Mouse (Mus musculus) E14TG2a.4 (cell line): Measurements from ENCODE around the gene Lhcgr.

Experiments
- CTCF ChIP-seq: conservative IDR thresholded peaks from 2 replicates; pipeline ENCODE4 v1.5.1; 2014; ENCODE audit warnings: low read length
- NANOG ChIP-seq: IDR thresholded peaks from 2 replicates; pipeline ENCODE4 v1.6.1; 2014; ENCODE audit warnings: borderline replicate concordance, low read length, mixed read lengths
- POU5F1 ChIP-seq: IDR thresholded peaks from 2 replicates; pipeline ENCODE4 v1.6.1; 2014; ENCODE audit warnings: low read length, borderline replicate concordance

DNA sequence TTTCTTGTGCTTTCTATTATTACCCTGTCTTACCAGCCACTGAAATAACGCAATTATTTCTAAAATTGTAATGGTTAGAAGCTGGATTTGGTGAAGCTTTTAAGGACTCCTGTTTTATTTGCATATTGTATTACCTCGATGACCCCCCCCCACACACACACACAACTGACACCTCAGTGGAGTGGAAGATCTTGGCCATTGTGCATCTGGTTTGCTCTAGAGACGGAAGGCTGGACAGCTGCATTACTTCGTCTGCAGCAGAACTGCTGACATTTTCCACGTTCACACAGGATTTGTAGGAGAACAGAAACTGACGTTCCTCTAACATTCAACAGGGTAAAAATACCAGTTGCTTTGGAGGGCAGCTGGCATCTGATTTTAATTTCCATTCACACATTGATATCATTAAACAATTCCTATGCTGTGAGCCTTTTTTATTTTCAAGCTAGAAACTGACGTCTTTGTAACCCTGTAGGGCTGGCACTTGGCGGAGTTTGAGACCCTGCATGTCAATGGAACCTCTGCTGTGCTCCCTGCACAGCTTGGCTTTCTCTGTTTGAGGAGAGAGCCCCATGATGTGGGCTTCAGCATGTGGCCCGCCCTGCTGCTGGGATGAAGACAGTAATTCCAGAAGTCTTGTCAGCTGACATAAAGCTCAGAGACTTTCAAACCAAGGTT, 95.0 kb downstream of the Lhcgr start:
- TF ChIP-seq CTCF (no peak), NANOG (no peak), POU5F1 (no peak)
